In genomic region chr16:44099377-44099776, GRCm38 (mm10) we compare ENCODE assay signal across 19 mouse cellular contexts.
"Had no signal": no experiment of that assay in that cellular context is flagged by ENCODE, and none has a peak within 500 bp of the region (broad histone marks: within the 10 kb centered on the region; RNA-seq: fewer than 3 reads in every experiment).

No protein-coding gene starts in this region.

- H3K9me3 ChIP-seq: intestine, embryonic 15.5 days; limb, embryonic 12.5 days; limb, embryonic 15.5 days; midbrain, embryonic 12.5 days; midbrain, embryonic 15.5 days; neural tube, embryonic 13.5 days; stomach, embryonic 15.5 days had no signal

- DNase-seq: left cerebral cortex, postnatal 4 days; liver, postnatal 0 days; lung, embryonic 14.5 days; retina, postnatal 1 day; right cerebral cortex, postnatal 25 days; spleen, adult 18-20 months; thymus, postnatal 25 days had no signal

- H3K27me3 ChIP-seq: intestine, embryonic 15.5 days; limb, embryonic 12.5 days; limb, embryonic 15.5 days; midbrain, embryonic 12.5 days; midbrain, embryonic 15.5 days; neural tube, embryonic 13.5 days; stomach, embryonic 15.5 days had no signal

- H3K4me1 ChIP-seq: intestine, embryonic 15.5 days; limb, embryonic 12.5 days; limb, embryonic 15.5 days; midbrain, embryonic 12.5 days; midbrain, embryonic 15.5 days; neural tube, embryonic 13.5 days; stomach, embryonic 15.5 days had no signal

- H3K9ac ChIP-seq: intestine, embryonic 15.5 days; limb, embryonic 12.5 days; limb, embryonic 15.5 days; liver, embryonic 14.5 days; liver, postnatal 0 days; lung, embryonic 14.5 days; midbrain, embryonic 12.5 days; midbrain, embryonic 15.5 days; neural tube, embryonic 13.5 days; stomach, embryonic 15.5 days had no signal

- H3K4me2 ChIP-seq: intestine, embryonic 15.5 days; limb, embryonic 12.5 days; limb, embryonic 15.5 days; liver, embryonic 11.5 days; lung, embryonic 14.5 days; midbrain, embryonic 12.5 days; midbrain, embryonic 15.5 days; neural tube, embryonic 13.5 days; stomach, embryonic 15.5 days had no signal

- H3K27ac ChIP-seq: intestine, embryonic 15.5 days; kidney, postnatal 0 days; limb, embryonic 12.5 days; limb, embryonic 15.5 days; liver, embryonic 14.5 days; macrophage; midbrain, embryonic 12.5 days; midbrain, embryonic 15.5 days; neural tube, embryonic 13.5 days; stomach, embryonic 15.5 days had no signal

- H3K4me3 ChIP-seq: intestine, embryonic 15.5 days; limb, embryonic 12.5 days; limb, embryonic 15.5 days; midbrain, embryonic 12.5 days; midbrain, embryonic 15.5 days; neural tube, embryonic 13.5 days; stomach, embryonic 15.5 days had no signal

- ATAC-seq: intestine, embryonic 15.5 days; liver, postnatal 0 days; lung, postnatal 0 days; midbrain, embryonic 15.5 days had no signal
